Mouse (Mus musculus) spleen, adult 2 months (tissue): ENCODE results near the gene Olfr916. TPM values are rescaled to one million over a fixed set of nuclear protein-coding genes. Genes with fewer than 3 reads are reported as not detected.

Source experiments
- DNase-seq, 2 experiments: peaks; one replicate each; pipeline versions ENCODE4 v3.0.0 to v3.0.0-alpha.2; 2012 to 2021; ENCODE audit warnings: low spot score in 2 of 2, low read depth in 1 of 2
- H3K27ac ChIP-seq: fragments of 200-500 bp; 2 replicates; pipeline ENCODE4 v1.5.1; 2012; ENCODE audit warnings: low read length, inconsistent platforms; ENCODE audit not compliant: insufficient read depth
- H3K27me3 ChIP-seq: fragments of 200-500 bp; 2 replicates; pipeline ENCODE4 v1.6.1; 2012; ENCODE audit warnings: mild to moderate bottlenecking, moderate library complexity, low read length, inconsistent platforms; ENCODE audit not compliant: control insufficient read depth, insufficient read depth
- H3K36me3 ChIP-seq: fragments of 200-500 bp; 2 replicates; pipeline ENCODE4 v1.6.1; 2012; ENCODE audit warnings: mild to moderate bottlenecking, low read length, inconsistent platforms; ENCODE audit not compliant: control insufficient read depth, insufficient read depth
- H3K4me1 ChIP-seq: fragments of 200-500 bp; 2 replicates; pipeline ENCODE4 v1.6.1; 2011; ENCODE audit warnings: inconsistent platforms; ENCODE audit not compliant: control insufficient read depth, insufficient read depth, insufficient read length
- H3K4me3 ChIP-seq: fragments of 200-500 bp; 2 replicates; pipeline ENCODE4 v1.5.1; 2011; ENCODE audit warnings: mild to moderate bottlenecking, inconsistent platforms; ENCODE audit not compliant: insufficient read depth, insufficient read length; ENCODE audit errors: extremely low read depth
- CTCF ChIP-seq: fragments of 200-500 bp; IDR thresholded peaks from 2 replicates; pipeline ENCODE4 v1.5.1; 2011; ENCODE audit warnings: mild to moderate bottlenecking, inconsistent platforms; ENCODE audit not compliant: insufficient read depth, insufficient read length, insufficient replicate concordance; ENCODE audit errors: extremely low read depth
- POLR2A ChIP-seq: fragments of 200-500 bp; IDR thresholded peaks from 2 replicates; pipeline ENCODE4 v1.6.1; 2011; ENCODE audit warnings: low read depth, low read length, inconsistent platforms
- WGBS: fragments of 180-500 bp; shearing (Covaris S2); methylation state at CpG from one replicate; pipeline ENCODE4 v1.1.7; 2018; 5-methylcytosine and 5-hydroxymethylcytosine counted together
- polyA plus RNA-seq: library from polyadenylated mRNA; depleted of rRNA; stranded (reverse); fragments of >200 nt; gene quantifications from 2 replicates; pipeline ENCODE4 v1.2.3, GENCODE M21; 2012; rRNA removed

The Olfr916 gene
- polyA plus RNA-seq: not detected in 2 replicates

DNA sequence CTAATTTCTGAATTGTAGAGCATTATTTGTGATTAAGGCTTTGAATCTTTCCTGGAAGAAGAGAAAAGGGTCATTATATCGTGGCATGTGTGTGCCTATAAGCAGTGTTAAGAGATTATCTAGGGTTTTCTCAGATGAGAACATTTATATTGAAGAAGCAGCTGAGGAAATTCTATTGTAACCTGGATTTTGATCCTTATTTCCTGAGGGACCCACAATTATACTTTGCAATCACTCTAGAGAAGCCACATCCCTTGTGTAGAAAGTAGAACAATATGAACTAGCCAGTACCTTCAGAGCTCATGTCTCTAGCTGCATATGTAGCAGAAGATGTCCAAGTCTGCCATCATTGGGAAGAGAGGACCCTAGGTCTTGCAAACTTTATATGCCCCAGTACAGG is at the start of gene Olfr916:
TSS of gene Olfr916 (minus strand) at position 101 of the 400 bp plus-strand sequence.
- WGBS: 43% methylated on average over 1 of the region's 1 CpGs
- Histone ChIP-seq H3K4me1 (no peaks in the 10 kb centered on the region), H3K27ac (no peak within 1 kb of the TSS), H3K36me3 (no peaks in the 10 kb centered on the region), H3K4me3 (no peak within 1 kb of the TSS), H3K27me3 (no peaks in the 10 kb centered on the region)
- DNase-seq: no peak
- no peak for TF ChIP-seq POLR2A
- TF ChIP-seq CTCF: no peak

- no peak for DNase-seq
- H3K36me3 ChIP-seq: no peaks in the 10 kb centered on the region
- no peak within 1 kb of the TSS for H3K27ac ChIP-seq
- H3K4me1 ChIP-seq: no peaks in the 10 kb centered on the region
- WGBS: 82% methylated on average over 2 of the region's 2 CpGs
- no peaks in the 10 kb centered on the region for H3K27me3 ChIP-seq
- TF ChIP-seq POLR2A: no peak
- TF ChIP-seq CTCF: no peak
- no peak within 1 kb of the TSS for H3K4me3 ChIP-seq
These were observed 14.8 kb upstream of the Olfr916 start, which contains the start of gene Olfr918 for GRCm38 (mm10) chr9:38674501-38674900. Olfr918 (minus strand) TSS chr9:38674601.

GRCm38 (mm10) chr9:38672887-38673286 is 13.2 kb upstream of the Olfr916 start:
- Histone ChIP-seq H3K27ac (no peak overlapping the region), H3K4me3 (no peak overlapping the region), H3K27me3 (no peaks in the 10 kb centered on the region), H3K4me1 (no peaks in the 10 kb centered on the region), H3K36me3 (no peaks in the 10 kb centered on the region)
- TF ChIP-seq CTCF (no peak), POLR2A (no peak)
- DNase-seq: no peak
- WGBS: 64% methylated on average over 2 of the region's 2 CpGs

GRCm38 (mm10) chr9:38665742-38666141 is 6.1 kb upstream of the Olfr916 start, which contains the start of gene Olfr917:
Olfr917 (minus strand) TSS chr9:38665842.
- Histone ChIP-seq H3K27ac (no peak within 1 kb of the TSS), H3K4me1 (no peaks in the 10 kb centered on the region), H3K27me3 (no peaks in the 10 kb centered on the region), H3K36me3 (no peaks in the 10 kb centered on the region), H3K4me3 (no peak within 1 kb of the TSS)
- TF ChIP-seq CTCF (no peak), POLR2A (no peak)
- no peak for DNase-seq
- WGBS: 96% methylated on average over 1 of the region's 1 CpGs

DNA sequence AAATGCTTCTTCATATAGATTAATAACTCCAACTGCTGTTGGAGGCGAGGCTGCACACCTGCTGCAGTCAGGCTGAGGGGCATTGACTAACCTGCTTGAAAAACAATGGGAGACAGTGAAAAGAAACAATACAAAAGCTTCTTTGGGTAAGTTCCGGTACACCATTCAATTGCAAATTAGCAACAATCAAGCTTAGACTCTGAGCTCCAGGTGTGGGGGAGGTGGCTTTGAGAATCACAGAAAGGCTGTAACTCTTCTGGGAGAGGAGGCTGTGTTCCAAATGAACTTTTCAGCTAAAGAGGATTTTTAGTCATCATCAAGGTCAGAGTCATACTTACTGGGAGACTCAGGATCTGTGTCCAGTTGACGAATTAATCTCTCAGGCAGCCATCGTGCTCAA is 27.3 kb downstream of the Olfr916 start:
- no peaks in the 10 kb centered on the region for H3K27me3 ChIP-seq
- no peaks in the 10 kb centered on the region for H3K36me3 ChIP-seq
- H3K27ac ChIP-seq: no peak overlapping the region
- 86% methylated on average over 4 of the region's 4 CpGs for WGBS
- no peak for TF ChIP-seq CTCF
- no peak for DNase-seq
- no peaks in the 10 kb centered on the region for H3K4me1 ChIP-seq
- no peak overlapping the region for H3K4me3 ChIP-seq

Other genes starting within 250 kb of the Olfr916 start
- gene Olfr901, start 230.4 kb downstream of the Olfr916 start, polyA plus RNA-seq: not detected in 2 replicates
- gene Olfr902, start 212.2 kb downstream of the Olfr916 start, polyA plus RNA-seq: not detected in 2 replicates
- not detected in 2 replicates for gene Olfr904, start 196.7 kb downstream of the Olfr916 start, polyA plus RNA-seq
- not detected in 2 replicates for gene Olfr905, start 188.8 kb downstream of the Olfr916 start, polyA plus RNA-seq
- gene Olfr906, start 172.8 kb downstream of the Olfr916 start, polyA plus RNA-seq: not detected in 2 replicates
- not detected in 2 replicates for gene Olfr907, start 164.1 kb downstream of the Olfr916 start, polyA plus RNA-seq
- not detected in 2 replicates for gene Olfr911-ps1, start 138.3 kb downstream of the Olfr916 start, polyA plus RNA-seq
- not detected in 2 replicates for gene Olfr910, start 122.0 kb downstream of the Olfr916 start, polyA plus RNA-seq
- not detected in 2 replicates for gene Olfr912, start 79.7 kb downstream of the Olfr916 start, polyA plus RNA-seq
- not detected in 2 replicates for gene Olfr913, start 67.1 kb downstream of the Olfr916 start, polyA plus RNA-seq
- not detected in 2 replicates for gene Olfr914, start 54.8 kb downstream of the Olfr916 start, polyA plus RNA-seq
- not detected in 2 replicates for gene Olfr917, start 6.0 kb upstream of the Olfr916 start, polyA plus RNA-seq
- not detected in 2 replicates for gene Olfr918, start 14.7 kb upstream of the Olfr916 start, polyA plus RNA-seq
- gene Olfr919, start 43.8 kb upstream of the Olfr916 start, polyA plus RNA-seq: not detected in 2 replicates
- 5.1 and 5.5 TPM in 2 replicates for gene Vwa5a, start 58.4 kb upstream of the Olfr916 start, polyA plus RNA-seq
- 0.05 and 0.06 TPM in 2 replicates for gene Olfr920, start 92.4 kb upstream of the Olfr916 start, polyA plus RNA-seq
- gene Olfr921, start 113.2 kb upstream of the Olfr916 start, polyA plus RNA-seq: not detected in 2 replicates
- not detected in 2 replicates for gene Olfr922, start 154.7 kb upstream of the Olfr916 start, polyA plus RNA-seq
- not detected in 2 replicates for gene Olfr923, start 166.7 kb upstream of the Olfr916 start, polyA plus RNA-seq
- not detected in 2 replicates for gene Olfr924, start 184.6 kb upstream of the Olfr916 start, polyA plus RNA-seq
- not detected in 2 replicates for gene Olfr26, start 195.2 kb upstream of the Olfr916 start, polyA plus RNA-seq
- gene Olfr926, start 217.3 kb upstream of the Olfr916 start, polyA plus RNA-seq: not detected in 2 replicates